In genomic region chr10:86243525-86243924, GRCm38 (mm10) we compare ENCODE assay signal across 16 mouse cellular contexts.
"Had no signal": no experiment of that assay in that cellular context is flagged by ENCODE, and none has a peak within 500 bp of the region (broad histone marks: within the 10 kb centered on the region; RNA-seq: fewer than 3 reads in every experiment).

No protein-coding gene starts in this region.

- H3K4me1 ChIP-seq: neural tube, embryonic 13.5 days; neural tube, embryonic 15.5 days; stomach, embryonic 15.5 days had no signal

- DNase-seq: retina, postnatal 1 day; right cerebral cortex, adult 18-20 months; right cerebral cortex, postnatal 14 days; right cerebral cortex, postnatal 25 days; right cerebral cortex, postnatal 4 days; spleen, adult 18-20 months; thymus, adult 18-20 months; thymus, adult 2 months; thymus, postnatal 14 days; thymus, postnatal 25 days; thymus, postnatal 36 days; thymus, postnatal 4 days had no signal

- H3K27me3 ChIP-seq: neural tube, embryonic 13.5 days; neural tube, embryonic 15.5 days; stomach, embryonic 15.5 days had no signal

- H3K4me2 ChIP-seq: neural tube, embryonic 13.5 days; neural tube, embryonic 15.5 days; stomach, embryonic 15.5 days had no signal

- H3K27ac ChIP-seq: neural tube, embryonic 13.5 days; neural tube, embryonic 15.5 days; stomach, embryonic 15.5 days; stomach, postnatal 0 days had no signal

- H3K9me3 ChIP-seq: neural tube, embryonic 13.5 days; neural tube, embryonic 15.5 days; stomach, embryonic 15.5 days had no signal

- H3K4me3 ChIP-seq: neural tube, embryonic 13.5 days; neural tube, embryonic 15.5 days; stomach, embryonic 15.5 days had no signal

- H3K36me3 ChIP-seq: neural tube, embryonic 13.5 days; neural tube, embryonic 15.5 days; stomach, embryonic 15.5 days had no signal

- H3K9ac ChIP-seq: neural tube, embryonic 13.5 days; neural tube, embryonic 15.5 days; stomach, embryonic 15.5 days had no signal
